Mouse (Mus musculus) C3H10T1/2 (cell line): Measurements from ENCODE around the gene Kdm3a. TPM values are rescaled to one million over a fixed set of nuclear protein-coding genes. Genes with fewer than 3 reads are reported as not detected.

Experiments used
- polyA plus RNA-seq, 2 experiments: library from polyadenylated mRNA; unstranded; fragments of >200 nt; fragmentation: generic; extraction: Trizol; gene quantifications; one replicate each; pipeline ENCODE4 v1.2.1; 2012; ENCODE audit warnings: missing spikeins in 2 of 2

Gene Kdm3a
- polyA plus RNA-seq, result 1 to 10 TPM in 1 of 2 experiments, under 1 TPM in 1; 0.41 to 8.7 TPM

DNA sequence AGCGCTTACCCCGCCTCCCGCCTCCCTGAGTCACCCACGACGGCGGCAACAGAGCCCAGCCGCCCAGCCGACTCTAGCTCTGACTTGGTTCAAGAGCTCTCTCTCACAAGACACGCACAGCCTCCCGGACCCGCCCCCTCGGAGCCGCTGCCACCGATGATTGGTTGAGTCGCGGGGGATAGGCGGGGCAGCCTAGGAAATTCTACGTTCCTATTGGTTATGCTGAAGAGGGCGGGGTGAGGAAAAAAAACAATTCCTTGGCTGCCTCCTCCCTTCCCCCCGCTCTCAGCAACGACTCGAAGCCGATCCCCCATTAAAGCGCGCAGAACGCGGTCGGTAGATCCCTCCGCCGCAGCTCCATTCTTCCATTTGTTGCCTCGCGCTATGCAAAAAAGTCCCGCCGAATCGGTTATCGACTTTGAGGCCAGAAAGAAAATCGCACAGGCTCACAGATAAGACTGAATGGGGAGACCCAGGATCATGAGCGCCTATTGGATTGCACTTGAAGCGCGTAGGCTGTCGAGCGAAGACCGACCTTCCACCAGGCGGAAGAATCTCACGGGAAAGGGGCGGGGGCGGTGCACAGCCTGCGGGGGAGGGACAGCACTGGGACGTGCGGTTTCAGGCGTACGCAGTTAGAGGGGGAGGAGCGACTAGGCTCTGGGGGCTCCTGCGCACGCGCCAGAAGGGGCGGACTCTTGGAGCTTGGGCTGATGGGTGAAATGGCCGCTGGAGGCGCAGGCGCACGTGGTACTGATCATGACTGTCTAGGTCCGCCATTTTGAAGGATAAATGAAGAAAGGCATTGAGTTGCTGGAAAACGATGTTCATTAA is at the start of gene Kdm3a:
TSS of gene Kdm3a (minus strand) at position 162 of the 834 bp plus-strand sequence.

DNA sequence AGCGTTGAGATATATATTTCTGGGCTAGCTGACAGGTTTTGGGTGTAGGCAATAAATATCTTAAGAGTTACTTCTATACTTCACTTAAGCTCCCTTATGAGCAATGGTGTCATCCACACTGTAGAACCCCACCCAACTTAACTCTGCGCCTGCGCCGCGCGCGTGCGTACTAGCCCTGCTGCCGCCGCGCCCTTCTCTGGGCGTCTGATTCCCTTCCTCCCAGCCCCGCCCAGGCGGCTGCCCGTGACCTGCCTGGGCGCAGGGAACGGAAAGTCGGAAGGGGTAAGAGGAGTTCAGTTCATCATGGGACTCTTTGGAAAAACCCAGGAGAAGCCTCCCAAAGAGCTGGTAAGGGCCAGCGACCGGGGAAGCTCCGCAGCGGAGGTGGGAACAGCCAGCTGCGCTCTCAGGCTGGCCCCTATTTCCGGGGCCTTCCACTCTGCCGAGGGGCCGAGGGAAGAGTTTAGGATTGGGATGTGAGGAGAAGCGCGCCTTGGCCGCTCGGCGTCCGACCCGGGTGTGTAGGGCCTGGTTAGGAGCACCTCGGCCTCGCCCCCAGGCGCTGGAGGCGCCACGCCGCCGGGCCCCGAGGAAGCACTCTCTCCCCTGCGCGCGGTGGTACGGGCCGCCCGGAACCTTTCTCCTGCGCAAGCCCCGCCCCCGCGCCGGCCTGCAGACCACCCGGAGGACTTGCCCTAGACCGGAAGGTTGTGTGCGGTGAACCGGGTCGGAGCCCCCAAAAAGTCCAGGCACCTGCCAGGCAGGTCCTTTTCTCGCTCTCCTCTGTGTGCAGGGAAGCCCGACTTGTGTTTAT is 88.9 kb downstream of the Kdm3a start, which contains the start of gene Chmp3:
TSS of gene Chmp3 (plus strand) at position 112 of the 814 bp plus-strand sequence.

Other genes with a start within 250 kb of the Kdm3a start
- 1 to 10 TPM in 1 of 2 experiments, under 1 TPM in 1; 0.23 to 9.2 TPM for gene Rmnd5a, start 192.4 kb downstream of the Kdm3a start, polyA plus RNA-seq
- 1 to 10 TPM in 1 of 2 experiments, under 1 TPM in 1; 0.55 to 7.4 TPM for gene Rnf103, start 139.1 kb downstream of the Kdm3a start, polyA plus RNA-seq
- gene Chmp3, start 89.2 kb downstream of the Kdm3a start, polyA plus RNA-seq, result 10 to 100 TPM; 14.4 to 59.0 TPM
- under 1 TPM; 0.02 to 0.28 TPM for gene Reep1, start 74.6 kb upstream of the Kdm3a start, polyA plus RNA-seq
- 10 to 100 TPM; 14.2 to 14.3 TPM for gene Mrpl35, start 194.0 kb upstream of the Kdm3a start, polyA plus RNA-seq
- gene Immt, start 198.3 kb upstream of the Kdm3a start, polyA plus RNA-seq, result 10 to 100 TPM; 33.7 to 76.9 TPM